Mouse (Mus musculus) heart, postnatal 0 days (tissue): Measurements from ENCODE around the gene Insl6.

Experiments used
- CTCF ChIP-seq: IDR thresholded peaks from 2 replicates; pipeline ENCODE4 v1.5.1; 2016; ENCODE audit warnings: antibody characterized with exemption, control low read depth, low read depth
- EP300 ChIP-seq: IDR thresholded peaks from 2 replicates; pipeline ENCODE4 v1.6.1; 2016; ENCODE audit warnings: antibody characterized with exemption, low read depth

GRCm38 (mm10) chr19:29372621-29373020 is 47.5 kb upstream of the Insl6 start:
- TF ChIP-seq CTCF (no peak), EP300 (no peak)
